Mouse (Mus musculus) kidney, embryonic 15.5 days (tissue): ENCODE data around the gene Zbtb34. TPM values are rescaled to one million over a fixed set of nuclear protein-coding genes. Genes with fewer than 3 reads are reported as not detected.
A peak's percentile ranks its signal among the peaks of the same experiment; 100 is the strongest.

ENCODE experiments used
- ATAC-seq: fragments of 200-750 bp; cut with Nextera tagmentation; replicated peaks from 2 replicates; pipeline ENCODE4 v1.8.0; 2017; ENCODE audit warnings: moderate TSS enrichment; ENCODE audit not compliant: low FRiP score
- H3K27ac ChIP-seq: fragments of 300-500 bp; sonication (generic); 2 replicates; pipeline ENCODE4 v1.5.1; 2015; ENCODE audit warnings: mild to moderate bottlenecking, inconsistent platforms
- H3K27me3 ChIP-seq: fragments of 300-500 bp; sonication (generic); 2 replicates; pipeline ENCODE4 v1.6.1; 2015; ENCODE audit warnings: inconsistent platforms
- H3K36me3 ChIP-seq: fragments of 300-500 bp; sonication (generic); 2 replicates; pipeline ENCODE4 v1.6.1; 2015; ENCODE audit warnings: inconsistent platforms
- H3K4me1 ChIP-seq: fragments of 300-500 bp; sonication (generic); 2 replicates; pipeline ENCODE4 v1.6.1; 2015; ENCODE audit warnings: inconsistent platforms
- H3K4me2 ChIP-seq: fragments of 300-500 bp; sonication (generic); 2 replicates; pipeline ENCODE4 v1.6.1; 2015; ENCODE audit warnings: moderate library complexity, mild to moderate bottlenecking, inconsistent platforms
- H3K4me3 ChIP-seq: fragments of 300-500 bp; sonication (generic); replicated peaks from 2 replicates; pipeline ENCODE4 v1.5.1; 2015; ENCODE audit warnings: mild to moderate bottlenecking, inconsistent platforms
- H3K9ac ChIP-seq: fragments of 300-500 bp; sonication (generic); 2 replicates; pipeline ENCODE4 v1.6.1; 2015; ENCODE audit warnings: mild to moderate bottlenecking, inconsistent platforms
- H3K9me3 ChIP-seq: fragments of 300-500 bp; sonication (generic); replicated peaks from 2 replicates; pipeline ENCODE4 v1.6.1; 2016; ENCODE audit warnings: inconsistent platforms
- WGBS: fragments of 180-500 bp; shearing (Covaris S2); methylation state at CpG from one replicate; pipeline ENCODE4 v1.1.7; 2015; ENCODE audit warnings: mixed read lengths; 5-methylcytosine and 5-hydroxymethylcytosine counted together
- polyA plus RNA-seq: library from polyadenylated mRNA; unstranded; fragments of >200 nt; fragmentation: Nextera tagmentation; extraction: Ambion mirVana; gene quantifications from 2 replicates; pipeline ENCODE4 v1.2.1, GENCODE M21; 2015

Gene Zbtb34
- polyA plus RNA-seq, 1 experiment from 2014 or later = 6.0 TPM

- Histone ChIP-seq H3K9me3 (no peaks in the 10 kb centered on the region), H3K36me3 (no peaks in the 10 kb centered on the region), H3K4me1 (peaks cover 14% of the 10 kb centered on the region), H3K27me3 (no peaks in the 10 kb centered on the region), H3K4me2 (no peak overlapping the region), H3K9ac (no peak overlapping the region), H3K4me3 (no peak overlapping the region), H3K27ac (no peak overlapping the region)
- ATAC-seq = no peak
- WGBS = 72% methylated on average over 4 of the region's 4 CpGs
Observed at GRCm38 (mm10) chr2:33442701-33443100, 11.6 kb upstream of the Zbtb34 start.

DNA sequence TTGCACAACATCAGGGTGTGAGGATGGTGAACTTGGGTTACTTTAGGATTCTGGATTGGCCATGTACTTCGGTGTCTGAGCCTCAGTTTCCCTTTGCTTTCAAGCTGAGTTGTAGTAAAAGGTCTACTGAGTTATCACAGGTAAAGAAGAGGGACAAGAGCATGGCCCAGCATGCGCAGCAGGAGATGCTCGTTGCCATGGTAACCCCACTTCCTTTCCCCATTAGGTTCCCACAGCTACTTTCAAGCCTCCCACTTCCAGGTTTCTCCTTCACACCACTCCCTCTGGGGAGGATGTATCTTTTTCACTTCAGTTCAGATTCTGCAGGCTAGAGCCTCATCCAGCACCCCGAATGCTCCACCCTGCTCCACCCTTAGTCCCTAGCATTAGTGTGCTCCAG is 9.8 kb upstream of the Zbtb34 start:
- peaks cover 20% of the 10 kb centered on the region for H3K4me1 ChIP-seq
- WGBS = 27% methylated on average over 4 of the region's 4 CpGs
- no peak for ATAC-seq
- no peaks in the 10 kb centered on the region for H3K9me3 ChIP-seq
- H3K36me3 ChIP-seq = no peaks in the 10 kb centered on the region
- no peak overlapping the region for H3K4me3 ChIP-seq
- no peak overlapping the region for H3K9ac ChIP-seq
- H3K27me3 ChIP-seq = peaks cover 6% of the 10 kb centered on the region; the same call in 1 of the 2 replicates
- no peak overlapping the region for H3K27ac ChIP-seq
- H3K4me2 ChIP-seq = no peak overlapping the region

GRCm38 (mm10) chr2:33439980-33440670 is 9.0 kb upstream of the Zbtb34 start:
- ATAC-seq = no peak
- H3K4me3 ChIP-seq = no peak overlapping the region
- peak overlapping the region; percentile 32; the same call in 1 of the 2 replicates for H3K4me2 ChIP-seq
- H3K9ac ChIP-seq = no peak overlapping the region
- H3K27ac ChIP-seq = peak overlapping the region; percentile 58; the same call in 1 of the 2 replicates
- 16% methylated on average over 9 of the region's 9 CpGs for WGBS
- H3K4me1 ChIP-seq = peaks cover 28% of the 10 kb centered on the region
- H3K9me3 ChIP-seq = no peaks in the 10 kb centered on the region
- H3K36me3 ChIP-seq = no peaks in the 10 kb centered on the region
- peaks cover 12% of the 10 kb centered on the region for H3K27me3 ChIP-seq

- H3K4me2 ChIP-seq = peak overlapping the region; percentile 32; the same call in 1 of the 2 replicates
- no peak overlapping the region for H3K4me3 ChIP-seq
- peak overlapping the region; percentile 58 for H3K27ac ChIP-seq
- H3K9me3 ChIP-seq = no peaks in the 10 kb centered on the region
- H3K9ac ChIP-seq = no peak overlapping the region
- peaks cover 12% of the 10 kb centered on the region for H3K27me3 ChIP-seq
- 10% methylated on average over 8 of the region's 8 CpGs for WGBS
- ATAC-seq = no peak
- H3K36me3 ChIP-seq = no peaks in the 10 kb centered on the region
- H3K4me1 ChIP-seq = peaks cover 29% of the 10 kb centered on the region
Observed at GRCm38 (mm10) chr2:33439471-33439881, 8.4 kb upstream of the Zbtb34 start.

- no peaks in the 10 kb centered on the region for H3K9me3 ChIP-seq
- H3K36me3 ChIP-seq = no peaks in the 10 kb centered on the region
- no peak overlapping the region for H3K27ac ChIP-seq
- WGBS = 52% methylated on average over 2 of the region's 2 CpGs
- H3K27me3 ChIP-seq = peaks cover 12% of the 10 kb centered on the region
- H3K4me1 ChIP-seq = peaks cover 29% of the 10 kb centered on the region
- no peak overlapping the region for H3K4me2 ChIP-seq
- no peak overlapping the region for H3K9ac ChIP-seq
- H3K4me3 ChIP-seq = no peak overlapping the region
- no peak for ATAC-seq
Observed at GRCm38 (mm10) chr2:33438377-33438776, 7.3 kb upstream of the Zbtb34 start.

DNA sequence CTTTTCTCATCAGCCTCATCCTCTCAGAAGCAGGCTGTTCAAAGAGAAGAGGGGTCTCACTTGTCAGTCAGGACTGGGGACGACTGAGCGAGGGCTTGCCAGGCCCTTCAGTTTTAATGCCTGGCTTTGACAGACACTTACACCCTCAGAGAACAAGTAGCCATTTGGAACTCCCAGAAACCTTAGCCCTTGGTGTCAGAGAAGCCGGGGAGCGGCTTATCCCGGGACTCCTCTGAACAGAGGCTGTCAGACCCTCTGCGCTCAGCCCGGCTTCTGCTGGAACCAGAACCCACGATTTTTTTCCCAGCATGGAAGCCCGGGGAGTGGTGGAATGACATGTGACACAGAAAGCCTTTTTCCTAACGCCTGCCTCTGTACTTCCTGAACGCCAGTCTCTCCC is 6.1 kb upstream of the Zbtb34 start:
- whole genome bisulfite sequencing = 48% methylated on average over 11 of the region's 11 CpGs
- H3K27ac ChIP-seq = no peak overlapping the region

GRCm38 (mm10) chr2:33436035-33436580 is 5.0 kb upstream of the Zbtb34 start:
- Histone ChIP-seq H3K27me3 (peaks cover 12% of the 10 kb centered on the region), H3K9ac (no peak overlapping the region), H3K4me1 (peaks cover 31% of the 10 kb centered on the region), H3K9me3 (no peaks in the 10 kb centered on the region), H3K27ac (no peak overlapping the region), H3K4me2 (peak overlapping the region; percentile 50), H3K4me3 (peak overlapping the region; percentile 8; the same call in 1 of the 2 replicates), H3K36me3 (no peaks in the 10 kb centered on the region)
- 4% methylated on average over 16 of the region's 16 CpGs for WGBS
- ATAC-seq = no peak

More for the DNA sequence above, 6.1 kb upstream of the Zbtb34 start:
- no peak for ATAC-seq
- no peak overlapping the region for H3K4me3 ChIP-seq
- no peaks in the 10 kb centered on the region for H3K9me3 ChIP-seq
- H3K27me3 ChIP-seq = peaks cover 12% of the 10 kb centered on the region
- no peaks in the 10 kb centered on the region for H3K36me3 ChIP-seq
- H3K9ac ChIP-seq = no peak overlapping the region
- H3K4me1 ChIP-seq = peaks cover 29% of the 10 kb centered on the region
- H3K4me2 ChIP-seq = no peak overlapping the region

DNA sequence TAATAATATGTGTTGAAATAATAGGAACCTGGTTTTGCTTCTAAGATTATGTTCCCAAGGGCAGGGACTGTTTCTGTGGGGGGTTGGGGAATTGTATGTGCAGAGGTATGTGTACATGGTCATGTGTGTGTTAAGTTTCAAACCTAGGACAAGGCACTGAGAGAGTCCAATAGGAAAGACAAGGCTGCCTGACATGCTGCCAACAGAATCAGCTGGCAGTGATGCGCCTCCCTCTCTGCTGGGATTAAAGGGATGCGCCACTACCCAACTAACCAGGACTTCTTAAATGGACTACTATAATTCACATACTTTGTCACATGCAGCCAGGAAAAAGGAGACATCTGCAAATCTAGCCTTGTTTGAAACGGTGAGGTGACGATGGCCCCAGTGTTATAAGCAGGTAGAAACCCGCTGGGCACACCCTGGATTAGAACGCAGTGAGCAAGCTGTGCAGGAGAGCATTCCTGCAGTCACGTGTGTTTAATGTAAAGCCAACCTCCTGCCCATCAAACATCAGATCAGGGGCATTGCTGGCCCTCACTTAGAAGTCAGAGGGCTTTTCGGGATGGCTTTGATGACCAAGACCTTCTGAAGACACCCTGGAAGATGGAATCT is 4.0 kb upstream of the Zbtb34 start:
- Histone ChIP-seq H3K27me3 (peaks cover 12% of the 10 kb centered on the region), H3K27ac (no peak overlapping the region), H3K4me1 (peaks cover 37% of the 10 kb centered on the region), H3K9me3 (no peaks in the 10 kb centered on the region), H3K4me2 (no peak overlapping the region), H3K4me3 (no peak overlapping the region), H3K36me3 (no peaks in the 10 kb centered on the region), H3K9ac (no peak overlapping the region)
- ATAC-seq = no peak
- WGBS = 51% methylated on average over 8 of the region's 8 CpGs

DNA sequence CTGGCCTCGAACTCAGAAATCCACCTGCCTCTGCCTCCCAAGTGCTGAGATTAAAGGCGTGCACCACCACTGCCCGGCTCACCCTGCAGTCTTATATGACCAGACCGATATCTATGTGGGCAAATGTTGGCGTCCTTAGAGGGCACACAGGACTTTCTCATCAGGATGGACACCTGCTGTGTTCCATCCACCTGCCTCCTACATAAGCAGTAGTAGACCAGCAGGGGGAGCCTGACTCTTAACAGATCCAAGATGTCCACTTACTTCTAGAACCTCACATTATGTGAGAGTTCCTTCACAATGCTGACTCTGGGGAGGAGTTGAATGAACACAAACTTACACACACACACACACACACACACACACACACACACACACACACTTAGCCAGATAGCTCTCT is 1.8 kb upstream of the Zbtb34 start:
- Histone ChIP-seq H3K27ac (no peak overlapping the region), H3K4me3 (no peak overlapping the region), H3K9me3 (no peaks in the 10 kb centered on the region), H3K4me1 (peaks cover 41% of the 10 kb centered on the region), H3K9ac (no peak overlapping the region), H3K4me2 (no peak overlapping the region), H3K36me3 (no peaks in the 10 kb centered on the region), H3K27me3 (peaks cover 12% of the 10 kb centered on the region)
- no peak for ATAC-seq
- WGBS = 63% methylated on average over 5 of the region's 5 CpGs

- Histone ChIP-seq H3K4me1 (peaks cover 28% of the 10 kb centered on the region), H3K9me3 (no peaks in the 10 kb centered on the region), H3K9ac (peak overlapping the region; percentile 94), H3K27me3 (peaks cover 1% of the 10 kb centered on the region; the same call in 1 of the 2 replicates), H3K27ac (peak overlapping the region; percentile 87), H3K4me2 (peak overlapping the region; percentile 89), H3K4me3 (peak overlapping the region; percentile 99), H3K36me3 (peaks cover 20% of the 10 kb centered on the region)
- WGBS = 7% methylated on average over 13 of the region's 13 CpGs
- ATAC-seq = no peak
Observed at GRCm38 (mm10) chr2:33430081-33430770, 898 bp downstream of the Zbtb34 start.

- no peak for ATAC-seq
- peak overlapping the region; percentile 87 for H3K27ac ChIP-seq
- 43% methylated on average over 6 of the region's 6 CpGs for WGBS
Observed at GRCm38 (mm10) chr2:33429339-33429738, 1.8 kb downstream of the Zbtb34 start.

More at GRCm38 (mm10) chr2:33429339-33429738, 1.8 kb downstream of the Zbtb34 start:
- Histone ChIP-seq H3K9me3 (no peaks in the 10 kb centered on the region), H3K4me1 (peaks cover 26% of the 10 kb centered on the region), H3K36me3 (peaks cover 26% of the 10 kb centered on the region), H3K4me3 (peak overlapping the region; percentile 99), H3K4me2 (peak overlapping the region; percentile 89), H3K27me3 (no peaks in the 10 kb centered on the region), H3K9ac (peak overlapping the region; percentile 94; the same call in 1 of the 2 replicates)
